Mouse (Mus musculus): ENCODE data around the gene Pomgnt1. TPM values are rescaled to one million over a fixed set of nuclear protein-coding genes. Genes with fewer than 3 reads are reported as not detected.

The Pomgnt1 gene
- total RNA-seq (2017): 14.2 and 15.9 TPM in 2 replicates

DNA sequence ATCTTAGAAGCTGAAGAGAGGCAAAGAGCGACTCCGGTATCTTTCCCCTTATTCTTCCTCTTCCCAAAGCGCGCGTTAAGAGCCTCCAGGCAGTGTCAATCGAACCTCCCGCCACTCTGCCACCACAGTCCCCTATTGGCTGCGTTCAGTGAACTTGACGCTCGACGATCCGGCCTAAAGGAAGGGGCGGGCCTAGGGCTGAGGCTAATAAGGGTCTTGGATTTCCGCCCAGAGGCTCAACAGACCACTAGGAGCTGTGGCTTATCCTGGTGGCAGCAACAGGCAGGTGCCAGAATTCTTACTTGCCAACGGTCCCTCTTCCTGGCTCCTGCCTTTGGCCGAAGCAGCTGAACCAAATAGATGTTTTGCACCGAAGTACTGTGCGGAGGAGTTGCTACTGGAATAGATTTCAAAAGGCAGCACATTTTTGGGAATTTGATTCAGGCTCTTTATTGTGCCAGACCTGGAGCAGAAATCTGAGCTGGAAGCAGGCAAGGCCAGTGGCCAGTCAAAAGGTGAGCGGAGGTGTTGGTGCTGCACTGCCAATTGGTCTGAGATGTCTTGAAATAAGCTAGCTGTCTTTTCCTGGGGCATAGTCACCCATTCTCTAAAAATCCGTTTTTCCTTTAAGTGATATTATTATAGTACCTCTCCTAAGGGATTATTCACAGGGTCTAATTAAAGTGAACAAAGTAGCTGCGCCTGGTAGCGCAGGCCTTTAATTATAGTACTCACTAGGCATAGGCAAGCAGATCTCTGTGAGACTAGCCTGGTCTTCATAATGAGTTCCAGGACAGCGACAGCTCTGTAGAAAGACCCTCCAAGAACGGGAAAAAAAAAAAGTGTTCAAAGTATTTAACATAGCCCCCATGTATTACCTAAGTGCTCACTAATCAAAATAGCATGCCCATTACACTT, at the start of gene Pomgnt1, which contains the start of gene Rad54l:
Pomgnt1 (plus strand) TSS at position 239 of the 918 bp plus-strand sequence.
Rad54l (minus strand) TSS at position 89 of the 918 bp plus-strand sequence.
- peak; percentile 99 for ATAC-seq (replicated peaks; ENCODE audit: low read depth, poor library complexity, severe bottlenecking)

DNA sequence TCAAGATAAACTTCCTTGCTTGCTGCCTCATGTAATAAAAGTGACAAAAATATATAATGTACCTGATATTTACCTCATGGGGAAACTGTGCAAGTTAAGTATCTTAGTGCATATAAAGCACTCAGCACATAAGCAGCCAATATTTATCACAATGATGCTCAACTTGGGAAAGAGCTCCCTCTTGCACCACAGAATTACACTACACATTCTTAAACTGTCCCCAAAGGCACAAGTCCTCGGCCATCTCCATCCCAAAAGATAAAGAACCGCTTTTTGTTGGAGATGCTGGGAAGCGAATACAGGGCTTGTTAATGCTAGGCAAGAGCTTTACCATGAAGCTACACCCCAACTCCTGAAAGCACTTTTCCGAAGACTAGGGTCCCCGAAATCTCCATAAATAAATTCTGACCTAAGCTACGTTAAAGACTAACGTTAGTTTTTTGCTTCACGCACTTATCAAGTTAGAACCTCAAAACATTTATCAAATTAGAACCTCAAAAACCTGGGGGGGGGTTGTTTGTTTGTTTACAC, 49.4 kb upstream of the Pomgnt1 start:
- ATAC-seq (replicated peaks; ENCODE audit: low read depth, poor library complexity, severe bottlenecking): 0 out of 2 replicates have a peak, but pooled peaks have one; percentile 17

DNA sequence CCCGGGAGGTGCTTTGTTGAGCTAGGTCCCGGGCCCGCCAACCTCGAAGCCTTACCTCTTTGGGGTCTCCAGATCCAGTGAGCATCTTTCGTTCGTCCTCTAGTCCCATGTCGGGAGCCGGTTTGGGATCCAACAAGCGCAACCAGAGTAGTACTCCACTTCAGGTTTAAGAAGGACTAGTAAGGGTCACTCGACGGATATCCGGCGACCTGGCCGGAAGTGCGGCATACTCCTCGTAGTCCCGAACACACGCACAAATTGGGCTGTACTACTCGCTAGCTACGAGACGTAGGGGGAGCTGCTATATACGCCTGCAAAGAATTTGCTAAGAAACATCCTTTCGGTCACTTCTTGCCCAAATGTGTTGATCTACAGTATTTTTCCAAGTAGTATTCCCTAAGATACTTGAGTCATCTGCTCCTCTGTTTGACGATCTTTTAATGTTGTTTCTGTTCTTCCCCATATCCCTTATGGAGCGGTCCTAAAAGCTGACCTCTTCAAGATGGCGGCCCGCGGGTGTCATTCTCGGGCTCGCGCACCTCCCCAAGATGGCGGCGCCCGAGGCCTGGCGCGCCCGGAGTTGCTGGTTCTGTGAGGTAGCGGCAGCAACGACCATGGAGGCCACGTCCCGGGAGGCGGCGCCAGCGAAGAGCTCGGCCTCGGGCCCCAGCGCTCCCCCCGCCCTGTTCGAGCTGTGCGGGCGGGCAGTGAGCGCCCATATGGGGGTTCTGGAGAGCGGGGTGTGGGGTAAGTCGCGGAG, 48.6 kb upstream of the Pomgnt1 start, which contains the start of the genes Uqcrh and Lrrc41:
Uqcrh (minus strand) TSS at position 211 of the 760 bp plus-strand sequence.
Lrrc41 (plus strand) TSS at position 409 of the 760 bp plus-strand sequence.
- peak; percentile 82 for ATAC-seq (replicated peaks; ENCODE audit: low read depth, poor library complexity, severe bottlenecking)

- peak; percentile 20 for ATAC-seq (replicated peaks; ENCODE audit: low read depth, poor library complexity, severe bottlenecking)
Measured at GRCm38 (mm10) chr4:116075631-116076368, 47.8 kb upstream of the Pomgnt1 start.

DNA sequence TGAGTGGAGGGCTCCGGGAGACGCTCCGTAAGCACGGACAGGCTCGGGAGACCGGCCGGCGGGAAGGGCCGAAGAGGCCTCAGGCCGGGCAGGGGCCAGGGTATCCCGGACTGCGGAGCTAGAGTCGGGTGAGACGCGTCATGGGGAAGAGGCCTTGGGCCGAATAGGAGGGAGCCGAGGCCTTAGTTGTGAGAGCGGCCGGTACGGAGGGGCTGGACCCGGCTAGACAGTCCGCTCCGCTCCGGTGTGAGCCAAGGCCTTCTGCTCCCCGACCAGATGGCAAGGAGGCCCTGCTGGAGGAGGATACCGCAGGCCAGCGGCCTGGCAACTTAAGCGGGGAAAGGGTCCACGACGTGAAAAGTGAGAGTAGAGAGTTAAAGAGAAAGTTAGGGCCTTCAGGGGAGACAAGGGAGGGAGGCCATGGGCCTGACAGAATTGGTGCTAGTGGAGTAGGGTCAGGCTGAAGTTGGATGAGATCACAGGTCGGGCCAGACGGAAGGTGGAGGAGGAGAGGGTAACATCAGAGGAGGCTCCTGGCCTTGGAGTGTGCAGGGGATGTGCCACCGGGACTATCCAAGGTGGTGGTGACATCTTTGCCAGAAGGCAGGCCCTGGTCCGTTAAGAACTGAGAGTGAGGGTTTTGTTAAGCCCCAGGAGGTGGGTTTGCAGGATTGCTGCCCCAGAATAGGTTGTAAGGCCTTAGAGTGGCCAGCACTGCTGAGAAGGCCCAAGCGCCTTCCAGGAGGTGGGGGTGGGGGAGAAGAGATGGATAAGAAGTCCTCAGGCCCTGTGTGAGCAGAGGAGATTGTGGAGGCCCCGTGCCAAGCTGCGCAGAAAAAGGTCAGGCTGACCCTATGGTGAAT, 47.0 kb upstream of the Pomgnt1 start:
- peak; percentile 9 for ATAC-seq (replicated peaks; ENCODE audit: low read depth, poor library complexity, severe bottlenecking)

GRCm38 (mm10) chr4:116077240-116078095, 46.2 kb upstream of the Pomgnt1 start:
- no peak for ATAC-seq (replicated peaks; ENCODE audit: low read depth, poor library complexity, severe bottlenecking)

DNA sequence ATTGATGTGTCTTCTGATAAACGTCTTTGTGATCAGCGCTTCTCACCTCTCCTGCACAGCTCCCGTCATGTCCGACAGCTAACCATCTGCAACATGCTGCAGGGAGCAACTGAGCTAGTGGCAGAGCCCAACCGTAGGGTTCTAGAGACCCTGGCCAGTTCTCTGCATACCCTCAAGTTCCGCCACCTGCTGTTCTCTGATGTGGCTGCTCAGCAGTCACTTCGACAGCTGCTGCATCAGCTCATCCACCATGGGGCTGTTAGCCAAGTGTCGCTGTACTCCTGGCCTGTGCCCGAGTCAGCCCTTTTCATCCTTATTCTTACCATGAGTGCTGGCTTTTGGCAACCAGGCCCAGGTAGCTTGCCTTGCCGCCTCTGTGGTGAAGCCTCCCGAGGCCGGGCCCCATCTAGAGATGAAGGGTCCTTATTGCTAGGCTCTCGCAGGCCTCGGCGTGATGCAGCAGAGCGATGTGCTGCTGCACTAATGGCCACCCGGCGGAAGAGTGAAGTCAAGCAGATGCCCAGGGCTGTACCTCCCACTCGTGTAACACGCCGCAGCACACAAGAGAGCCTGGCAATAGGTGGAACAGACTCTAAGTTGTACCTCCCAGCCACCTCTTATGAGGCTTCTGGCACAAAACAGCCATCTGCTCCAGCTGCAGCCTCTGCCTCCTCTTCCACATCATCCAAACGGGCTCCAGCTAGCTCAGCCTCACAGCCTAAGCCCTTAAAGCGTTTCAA, 35.0 kb upstream of the Pomgnt1 start:
- no peak for ATAC-seq (replicated peaks; ENCODE audit: low read depth, poor library complexity, severe bottlenecking)

GRCm38 (mm10) chr4:116096291-116096690, 27.3 kb upstream of the Pomgnt1 start:
- ATAC-seq (replicated peaks; ENCODE audit: low read depth, poor library complexity, severe bottlenecking): no peak

DNA sequence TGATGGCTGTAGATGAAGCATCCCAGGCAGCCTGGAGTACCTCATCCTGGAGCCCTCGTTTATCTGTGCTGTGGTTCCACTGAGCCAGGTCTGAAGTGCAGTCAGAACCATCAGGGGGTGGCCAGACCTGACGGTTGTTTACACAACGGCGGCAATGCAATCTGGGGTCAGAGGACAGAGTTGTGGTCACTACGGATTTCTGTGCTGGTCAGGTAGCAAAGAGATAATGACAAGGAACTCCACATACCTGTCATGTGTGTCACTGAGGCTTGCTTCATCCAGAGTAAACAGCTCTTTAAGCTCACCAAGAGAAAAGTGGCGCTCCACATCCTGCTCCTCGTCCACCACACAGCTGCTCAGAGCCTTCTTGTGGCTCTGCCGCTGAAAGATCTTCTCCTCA, 26.4 kb upstream of the Pomgnt1 start:
- ATAC-seq (replicated peaks; ENCODE audit: low read depth, poor library complexity, severe bottlenecking): no peak

DNA sequence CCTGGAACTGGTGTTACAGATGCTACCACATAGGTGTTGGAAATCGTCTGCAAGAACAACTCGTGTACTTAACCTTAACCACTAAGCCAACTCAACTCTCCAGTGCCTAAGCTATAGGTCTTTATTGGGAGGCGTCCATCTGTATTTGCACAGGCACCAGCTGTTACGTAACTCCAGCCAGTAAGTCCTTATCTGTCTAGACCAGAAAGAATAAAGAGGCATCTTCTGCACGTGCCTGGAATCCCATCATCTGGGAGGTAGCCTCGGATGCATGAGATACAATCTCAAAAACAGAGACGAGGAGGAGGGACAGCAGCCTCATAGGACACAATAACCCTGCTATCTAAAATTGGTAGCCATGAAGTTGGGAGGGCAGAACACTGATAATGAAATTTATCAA, 22.7 kb upstream of the Pomgnt1 start:
- ATAC-seq (replicated peaks; ENCODE audit: low read depth, poor library complexity, severe bottlenecking): peak; percentile 54; the same call in 1 of the 2 replicates

GRCm38 (mm10) chr4:116105278-116105677, 18.4 kb upstream of the Pomgnt1 start:
- ATAC-seq (replicated peaks; ENCODE audit: low read depth, poor library complexity, severe bottlenecking): no peak

GRCm38 (mm10) chr4:116110695-116111094, 12.9 kb upstream of the Pomgnt1 start:
- ATAC-seq (replicated peaks; ENCODE audit: low read depth, poor library complexity, severe bottlenecking): no peak

DNA sequence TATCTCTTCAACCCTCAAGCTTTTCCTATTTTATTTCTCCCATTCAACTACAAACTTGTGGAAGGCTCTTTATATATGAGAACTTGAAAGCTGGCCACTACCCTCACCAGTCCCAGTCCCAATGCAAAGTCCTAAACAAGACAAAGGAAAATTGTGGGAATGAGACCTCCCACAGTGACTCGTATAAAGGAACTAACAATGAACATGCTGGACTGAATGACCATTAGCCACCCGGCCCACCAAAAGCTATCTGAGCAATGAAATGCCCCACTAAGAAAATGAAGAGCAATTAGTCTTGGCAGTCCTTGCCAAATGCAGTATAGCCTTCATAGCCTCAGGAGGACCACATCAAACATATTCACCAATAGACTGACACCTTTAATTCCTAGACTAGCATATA, 12.2 kb upstream of the Pomgnt1 start:
- ATAC-seq (replicated peaks; ENCODE audit: low read depth, poor library complexity, severe bottlenecking): no peak

- ATAC-seq (replicated peaks; ENCODE audit: low read depth, poor library complexity, severe bottlenecking): peak; percentile 51
Measured at GRCm38 (mm10) chr4:116122762-116123161, 878 bp upstream of the Pomgnt1 start.

DNA sequence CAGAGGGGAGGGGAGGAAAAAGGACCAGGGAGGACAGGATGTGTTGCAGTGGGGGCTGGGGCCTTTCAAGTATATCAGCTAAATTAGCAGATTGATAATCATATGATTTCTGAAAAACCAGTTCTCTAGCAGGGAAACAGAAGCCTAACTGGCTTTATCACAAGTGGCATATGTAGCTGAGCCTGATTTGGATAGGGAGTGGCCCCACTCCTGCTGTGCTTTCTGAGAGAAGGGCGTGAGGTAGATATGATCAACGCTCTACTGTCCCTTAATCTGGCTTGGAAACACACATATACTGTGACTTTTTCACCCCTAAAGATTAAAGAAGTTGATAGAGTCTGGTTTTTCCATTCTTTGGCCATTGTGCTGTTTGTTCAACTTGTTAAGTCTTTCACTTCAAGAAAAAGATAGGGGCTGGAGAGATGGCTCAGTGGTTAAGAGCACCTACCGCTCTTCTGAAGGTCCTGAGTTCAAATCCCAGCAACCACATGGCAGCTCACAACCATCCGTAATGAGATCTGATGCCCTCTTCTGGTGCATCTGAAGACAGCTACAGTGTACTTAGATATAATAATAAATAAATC, 2.3 kb downstream of the Pomgnt1 start:
- no peak for ATAC-seq (replicated peaks; ENCODE audit: low read depth, poor library complexity, severe bottlenecking)

DNA sequence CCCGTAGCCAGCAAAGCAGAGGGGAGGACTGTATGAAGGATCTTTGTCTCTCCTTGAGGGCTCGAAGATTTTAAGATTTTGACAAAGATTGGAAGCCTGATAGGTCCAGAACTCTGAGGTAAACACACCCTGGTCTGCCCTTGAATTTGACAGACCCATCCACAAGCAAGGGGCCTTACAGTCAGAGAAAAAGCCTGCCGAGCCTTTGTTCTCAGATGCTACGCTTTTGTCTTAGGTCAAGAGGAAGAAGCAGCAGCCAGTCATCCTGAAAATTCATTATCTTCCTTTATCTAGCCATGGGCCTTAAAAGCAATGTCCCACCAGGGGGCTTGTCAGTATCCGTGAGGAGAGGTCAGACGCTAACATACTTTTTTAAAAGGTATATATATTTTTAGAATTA, 4.3 kb downstream of the Pomgnt1 start:
- ATAC-seq (replicated peaks; ENCODE audit: low read depth, poor library complexity, severe bottlenecking): no peak

GRCm38 (mm10) chr4:116133126-116133525, 9.5 kb downstream of the Pomgnt1 start:
- no peak for ATAC-seq (replicated peaks; ENCODE audit: low read depth, poor library complexity, severe bottlenecking)
